Mouse (Mus musculus): Measurements from ENCODE around the gene Gpr35. TPM values are rescaled to one million over a fixed set of nuclear protein-coding genes. Genes with fewer than 3 reads are reported as not detected.

Gene Gpr35
- polyA plus RNA-seq, 1 experiment from 2014 or later, result 0.69 TPM

- H3K9ac ChIP-seq, result no peak overlapping the region
- H3K27ac ChIP-seq (replicated peaks), result no peak overlapping the region
- peaks cover 4% of the 10 kb centered on the region; the same call in 1 of the 2 replicates for H3K27me3 ChIP-seq
- H3K4me2 ChIP-seq, result no peak overlapping the region
- H3K36me3 ChIP-seq (replicated peaks), result no peaks in the 10 kb centered on the region
- H3K4me1 ChIP-seq (replicated peaks), result 0 out of 2 replicates have a peak, but pooled peaks cover 5% of the 10 kb centered on the region
- no peaks in the 10 kb centered on the region for H3K9me3 ChIP-seq (replicated peaks)
- ATAC-seq (ENCODE audit: insufficient read depth), result no peak
- 37% methylated on average over 2 of the region's 2 CpGs for WGBS (ENCODE audit: insufficient replicate concordance)
- no peak overlapping the region for H3K4me3 ChIP-seq (replicated peaks)
Measured at GRCm38 (mm10) chr1:93015136-93015535, 64.5 kb downstream of the Gpr35 start.

GRCm38 (mm10) chr1:93018716-93019115 lies 68.1 kb downstream of the Gpr35 start:
- Histone ChIP-seq H3K9ac (no peak overlapping the region), H3K4me2 (no peak overlapping the region), H3K9me3 (replicated peaks) (no peaks in the 10 kb centered on the region), H3K4me3 (replicated peaks) (no peak overlapping the region), H3K36me3 (replicated peaks) (no peaks in the 10 kb centered on the region), H3K27me3 (peaks cover 9% of the 10 kb centered on the region; the same call in 1 of the 2 replicates), H3K27ac (replicated peaks) (no peak overlapping the region), H3K4me1 (replicated peaks) (0 out of 2 replicates have a peak, but pooled peaks cover 5% of the 10 kb centered on the region)
- ATAC-seq (ENCODE audit: insufficient read depth), result no peak
- 60% methylated on average over 10 of the region's 10 CpGs for WGBS (ENCODE audit: insufficient replicate concordance)

GRCm38 (mm10) chr1:93020602-93021001 lies 69.9 kb downstream of the Gpr35 start:
- no peak overlapping the region for H3K27ac ChIP-seq (replicated peaks)
- WGBS (ENCODE audit: insufficient replicate concordance), result 55% methylated on average over 4 of the region's 4 CpGs
- H3K9ac ChIP-seq, result no peak overlapping the region
- no peak overlapping the region for H3K4me2 ChIP-seq
- ATAC-seq (ENCODE audit: insufficient read depth), result no peak
- no peak overlapping the region for H3K4me3 ChIP-seq (replicated peaks)
- H3K36me3 ChIP-seq (replicated peaks), result no peaks in the 10 kb centered on the region
- no peaks in the 10 kb centered on the region for H3K4me1 ChIP-seq (replicated peaks)
- no peaks in the 10 kb centered on the region for H3K9me3 ChIP-seq (replicated peaks)
- peaks cover 9% of the 10 kb centered on the region; the same call in 1 of the 2 replicates for H3K27me3 ChIP-seq

- 51% methylated on average over 8 of the region's 8 CpGs for WGBS (ENCODE audit: insufficient replicate concordance)
- H3K4me3 ChIP-seq (replicated peaks), result no peak overlapping the region
- no peaks in the 10 kb centered on the region for H3K4me1 ChIP-seq (replicated peaks)
- H3K9me3 ChIP-seq (replicated peaks), result no peaks in the 10 kb centered on the region
- H3K9ac ChIP-seq, result no peak overlapping the region
- H3K4me2 ChIP-seq, result no peak overlapping the region
- H3K36me3 ChIP-seq (replicated peaks), result no peaks in the 10 kb centered on the region
- H3K27me3 ChIP-seq, result peaks cover 2% of the 10 kb centered on the region; the same call in 1 of the 2 replicates
- H3K27ac ChIP-seq (replicated peaks), result no peak overlapping the region
- ATAC-seq (ENCODE audit: insufficient read depth), result no peak
Measured at GRCm38 (mm10) chr1:93026600-93026999, 75.9 kb downstream of the Gpr35 start.

- no peak overlapping the region for H3K4me3 ChIP-seq (replicated peaks)
- 69% methylated on average over 10 of the region's 10 CpGs for whole genome bisulfite sequencing (ENCODE audit: insufficient replicate concordance)
- ATAC-seq (ENCODE audit: insufficient read depth), result no peak
- no peaks in the 10 kb centered on the region for H3K9me3 ChIP-seq (replicated peaks)
- peaks cover 16% of the 10 kb centered on the region for H3K4me1 ChIP-seq (replicated peaks)
- no peak overlapping the region for H3K27ac ChIP-seq (replicated peaks)
- no peaks in the 10 kb centered on the region for H3K27me3 ChIP-seq
- no peaks in the 10 kb centered on the region for H3K36me3 ChIP-seq (replicated peaks)
- H3K9ac ChIP-seq, result no peak overlapping the region
- H3K4me2 ChIP-seq, result no peak overlapping the region
Measured at GRCm38 (mm10) chr1:93029387-93029786, 78.7 kb downstream of the Gpr35 start.

GRCm38 (mm10) chr1:93030060-93030459 lies 79.4 kb downstream of the Gpr35 start:
- Histone ChIP-seq H3K4me3 (replicated peaks) (no peak overlapping the region), H3K4me1 (replicated peaks) (peaks cover 22% of the 10 kb centered on the region), H3K36me3 (replicated peaks) (no peaks in the 10 kb centered on the region), H3K27ac (replicated peaks) (no peak overlapping the region), H3K9me3 (replicated peaks) (no peaks in the 10 kb centered on the region), H3K9ac (no peak overlapping the region), H3K27me3 (no peaks in the 10 kb centered on the region), H3K4me2 (no peak overlapping the region)
- WGBS (ENCODE audit: insufficient replicate concordance), result 38% methylated on average over 2 of the region's 2 CpGs
- ATAC-seq (ENCODE audit: insufficient read depth), result no peak

GRCm38 (mm10) chr1:93031199-93031598 lies 80.5 kb downstream of the Gpr35 start:
- no peak for ATAC-seq (ENCODE audit: insufficient read depth)
- Histone ChIP-seq H3K4me2 (no peak overlapping the region), H3K27me3 (no peaks in the 10 kb centered on the region), H3K36me3 (replicated peaks) (no peaks in the 10 kb centered on the region), H3K4me3 (replicated peaks) (no peak overlapping the region), H3K27ac (replicated peaks) (no peak overlapping the region), H3K9ac (no peak overlapping the region), H3K4me1 (replicated peaks) (peaks cover 26% of the 10 kb centered on the region), H3K9me3 (replicated peaks) (no peaks in the 10 kb centered on the region)
- WGBS (ENCODE audit: insufficient replicate concordance), result 48% methylated on average over 3 of the region's 3 CpGs

- H3K36me3 ChIP-seq (replicated peaks), result no peaks in the 10 kb centered on the region
- no peak overlapping the region for H3K4me3 ChIP-seq (replicated peaks)
- peaks cover 26% of the 10 kb centered on the region for H3K4me1 ChIP-seq (replicated peaks)
- peak; percentile 86 for ATAC-seq (ENCODE audit: insufficient read depth)
- no peak overlapping the region; the same call in 1 of the 2 replicates for H3K27ac ChIP-seq (replicated peaks)
- no peak overlapping the region for H3K9ac ChIP-seq
- H3K4me2 ChIP-seq, result peak overlapping the region; percentile 43
- H3K27me3 ChIP-seq, result no peaks in the 10 kb centered on the region
- no peaks in the 10 kb centered on the region for H3K9me3 ChIP-seq (replicated peaks)
- 29% methylated on average over 8 of the region's 8 CpGs for WGBS (ENCODE audit: insufficient replicate concordance)
Measured at GRCm38 (mm10) chr1:93033989-93034388, 83.3 kb downstream of the Gpr35 start.

- 60% methylated on average over 4 of the region's 4 CpGs for WGBS (ENCODE audit: insufficient replicate concordance)
- H3K9ac ChIP-seq, result no peak overlapping the region
- ATAC-seq (ENCODE audit: insufficient read depth), result no peak
- H3K4me3 ChIP-seq (replicated peaks), result no peak overlapping the region
- peaks cover 26% of the 10 kb centered on the region for H3K4me1 ChIP-seq (replicated peaks)
- H3K27ac ChIP-seq (replicated peaks), result no peak overlapping the region
- no peaks in the 10 kb centered on the region for H3K27me3 ChIP-seq
- H3K4me2 ChIP-seq, result no peak overlapping the region
- H3K36me3 ChIP-seq (replicated peaks), result no peaks in the 10 kb centered on the region
- no peaks in the 10 kb centered on the region for H3K9me3 ChIP-seq (replicated peaks)
Measured at GRCm38 (mm10) chr1:93035981-93036380, 85.3 kb downstream of the Gpr35 start.

Other genes starting within 250 kb of the Gpr35 start
- gene Gpc1, start 119.2 kb upstream of the Gpr35 start, polyA plus RNA-seq (2015; fragmentation: Nextera tagmentation; extraction: Ambion mirVana), result 4.1 and 4.7 TPM in 2 replicates
- gene Ankmy1, start 48.0 kb upstream of the Gpr35 start, polyA plus RNA-seq (2015; fragmentation: Nextera tagmentation; extraction: Ambion mirVana), result 0.02 TPM in 1 of 2 replicates, not detected in the other
- gene Dusp28, start 43.9 kb upstream of the Gpr35 start, polyA plus RNA-seq (2015; fragmentation: Nextera tagmentation; extraction: Ambion mirVana), result 7.4 and 8.0 TPM in 2 replicates
- gene Rnpepl1, start 40.1 kb upstream of the Gpr35 start, polyA plus RNA-seq (2015; fragmentation: Nextera tagmentation; extraction: Ambion mirVana), result 15.6 and 19.8 TPM in 2 replicates
- 15.7 and 17.5 TPM in 2 replicates for gene Capn10, start 16.5 kb upstream of the Gpr35 start, polyA plus RNA-seq (2015; fragmentation: Nextera tagmentation; extraction: Ambion mirVana)
- not detected in 2 replicates for gene Aqp12, start 55.5 kb downstream of the Gpr35 start, polyA plus RNA-seq (2015; fragmentation: Nextera tagmentation; extraction: Ambion mirVana)
- 0.24 TPM in 2 replicates for gene Kif1a, start 151.1 kb downstream of the Gpr35 start, polyA plus RNA-seq (2015; fragmentation: Nextera tagmentation; extraction: Ambion mirVana)
- 12.3 and 14.8 TPM in 2 replicates for gene Agxt, start 184.4 kb downstream of the Gpr35 start, polyA plus RNA-seq (2015; fragmentation: Nextera tagmentation; extraction: Ambion mirVana)
- 0.13 and 0.38 TPM in 2 replicates for gene 2310007B03Rik, start 210.1 kb downstream of the Gpr35 start, polyA plus RNA-seq (2015; fragmentation: Nextera tagmentation; extraction: Ambion mirVana)
- gene Crocc2, start 217.9 kb downstream of the Gpr35 start, polyA plus RNA-seq (2015; fragmentation: Nextera tagmentation; extraction: Ambion mirVana), result 0.03 TPM in 1 of 2 replicates, not detected in the other

All from liver, embryonic 15.5 days (tissue).